Mouse (Mus musculus) hindbrain, embryonic 11.5 days (tissue): ENCODE data around the gene Smok3a. TPM values are rescaled to one million over a fixed set of nuclear protein-coding genes. Genes with fewer than 3 reads are reported as not detected.

ENCODE experiments used
- ATAC-seq: fragments of 200-750 bp; cut with Nextera tagmentation; 2 replicates; pipeline ENCODE4 v1.8.0; 2017; ENCODE audit warnings: mild to moderate bottlenecking, moderate TSS enrichment, moderate library complexity; ENCODE audit not compliant: low FRiP score
- DNase-seq: peaks from one replicate; pipeline ENCODE4 v3.0.0-alpha.2; 2015; ENCODE audit warnings: low spot score
- H3K27ac ChIP-seq: fragments of 300-500 bp; sonication (generic); 2 replicates; pipeline ENCODE4 v1.5.1; 2014; ENCODE audit warnings: mild to moderate bottlenecking, low read depth, low read length
- H3K27me3 ChIP-seq: fragments of 300-500 bp; sonication (generic); 2 replicates; pipeline ENCODE4 v1.6.1; 2014; ENCODE audit warnings: mild to moderate bottlenecking, low read length, moderate library complexity, mixed read lengths; ENCODE audit not compliant: control insufficient read depth, insufficient read depth
- H3K36me3 ChIP-seq: fragments of 300-500 bp; sonication (generic); 2 replicates; pipeline ENCODE4 v1.6.1; 2014; ENCODE audit warnings: mild to moderate bottlenecking, low read length, moderate library complexity, mixed read lengths; ENCODE audit not compliant: control insufficient read depth, insufficient read depth
- H3K4me1 ChIP-seq: fragments of 300-500 bp; sonication (generic); replicated peaks from 2 replicates; pipeline ENCODE4 v1.6.1; 2014; ENCODE audit warnings: low read length, mixed read lengths; ENCODE audit not compliant: control insufficient read depth, insufficient read depth
- H3K4me2 ChIP-seq: fragments of 300-500 bp; sonication (generic); replicated peaks from 2 replicates; pipeline ENCODE4 v1.6.1; 2014; ENCODE audit warnings: mild to moderate bottlenecking, low read depth, low read length
- H3K4me3 ChIP-seq: fragments of 300-500 bp; sonication (generic); 2 replicates; pipeline ENCODE4 v1.5.1; 2014; ENCODE audit warnings: low read depth, low read length
- H3K9ac ChIP-seq: fragments of 300-500 bp; sonication (generic); 2 replicates; pipeline ENCODE4 v1.6.1; 2014; ENCODE audit warnings: low read depth, low read length
- H3K9me3 ChIP-seq: fragments of 300-500 bp; sonication (generic); 2 replicates; pipeline ENCODE4 v1.6.1; 2016; ENCODE audit warnings: low read length; ENCODE audit not compliant: control insufficient read depth
- WGBS: fragments of 180-500 bp; shearing (Covaris S2); extraction: QIAGEN DNeasy Blood & Tissue Kit; methylation state at CpG from one replicate; pipeline ENCODE4 v1.1.7; 2014; 5-methylcytosine and 5-hydroxymethylcytosine counted together
- polyA plus RNA-seq: library from polyadenylated mRNA; unstranded; fragments of >200 nt; fragmentation: Nextera tagmentation; extraction: Ambion mirVana; gene quantifications from 2 replicates; pipeline ENCODE4 v1.2.1, GENCODE M21; 2014

Smok3a gene
- polyA plus RNA-seq, 1 experiment from 2014 or later: not detected

DNA sequence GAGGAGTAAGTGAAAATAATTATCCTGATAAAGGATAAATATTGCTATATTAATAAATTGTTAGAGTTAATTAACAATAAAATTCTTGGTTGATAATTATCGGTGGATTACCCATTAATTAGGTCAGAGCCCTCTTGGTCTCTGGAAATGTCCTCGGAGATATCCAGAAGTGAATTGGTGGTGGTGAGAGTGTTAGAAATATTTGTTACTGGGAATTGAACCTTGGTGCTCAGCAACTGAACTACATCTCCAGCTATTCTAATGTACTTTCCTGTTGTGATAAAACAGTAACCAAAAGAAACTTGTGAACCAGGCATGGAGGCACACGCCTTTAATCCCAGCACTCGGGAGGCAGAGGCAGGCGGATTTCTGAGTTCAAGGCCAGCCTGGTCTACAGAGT lies 59.4 kb downstream of the Smok3a start:
- Histone ChIP-seq H3K4me1 (no peaks in the 10 kb centered on the region), H3K9me3 (no peaks in the 10 kb centered on the region), H3K27ac (no peak overlapping the region), H3K27me3 (peaks cover 2% of the 10 kb centered on the region; the same call in 1 of the 2 replicates), H3K4me3 (no peak overlapping the region), H3K36me3 (no peaks in the 10 kb centered on the region), H3K9ac (no peak overlapping the region), H3K4me2 (no peak overlapping the region)
- no peak for DNase-seq
- no peak for ATAC-seq
- 92% methylated on average over 5 of the region's 5 CpGs for WGBS

DNA sequence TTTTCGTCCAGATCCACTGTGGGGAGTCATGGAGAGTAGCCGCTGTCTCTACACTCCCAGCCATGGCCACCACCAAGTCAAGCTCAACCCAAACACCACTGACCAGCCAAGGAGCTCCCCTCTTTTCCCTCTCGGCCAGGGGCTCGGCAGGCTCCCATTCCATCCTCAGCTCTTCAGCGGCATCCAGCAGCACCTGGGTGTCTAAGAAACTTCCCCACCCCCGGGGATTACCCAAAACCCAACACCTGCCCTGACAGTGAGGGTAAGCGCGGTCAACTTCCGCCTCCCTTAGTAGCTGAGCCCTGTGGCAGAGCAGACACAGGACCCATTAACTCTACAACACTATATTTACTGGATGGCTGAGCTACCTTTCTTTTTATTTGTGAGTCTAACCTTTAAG lies 60.4 kb downstream of the Smok3a start:
- Histone ChIP-seq H3K9ac (no peak overlapping the region), H3K27ac (no peak overlapping the region), H3K9me3 (no peaks in the 10 kb centered on the region), H3K4me3 (no peak overlapping the region), H3K27me3 (peaks cover 2% of the 10 kb centered on the region; the same call in 1 of the 2 replicates), H3K36me3 (no peaks in the 10 kb centered on the region), H3K4me1 (no peaks in the 10 kb centered on the region), H3K4me2 (no peak overlapping the region)
- ATAC-seq (no peak), DNase-seq (no peak)
- WGBS: 82% methylated on average over 9 of the region's 9 CpGs

- H3K27ac ChIP-seq: no peak overlapping the region
- no peak overlapping the region for H3K9ac ChIP-seq
- 67% methylated on average over 2 of the region's 2 CpGs for WGBS
- H3K4me1 ChIP-seq: no peaks in the 10 kb centered on the region
- H3K4me3 ChIP-seq: no peak overlapping the region
- ATAC-seq: no peak
- no peak overlapping the region for H3K4me2 ChIP-seq
- no peak for DNase-seq
- H3K27me3 ChIP-seq: peaks cover 2% of the 10 kb centered on the region; the same call in 1 of the 2 replicates
- no peaks in the 10 kb centered on the region for H3K9me3 ChIP-seq
- no peaks in the 10 kb centered on the region for H3K36me3 ChIP-seq
These were observed 62.3 kb downstream of the Smok3a start for GRCm38 (mm10) chr5:138083318-138083900.

DNA sequence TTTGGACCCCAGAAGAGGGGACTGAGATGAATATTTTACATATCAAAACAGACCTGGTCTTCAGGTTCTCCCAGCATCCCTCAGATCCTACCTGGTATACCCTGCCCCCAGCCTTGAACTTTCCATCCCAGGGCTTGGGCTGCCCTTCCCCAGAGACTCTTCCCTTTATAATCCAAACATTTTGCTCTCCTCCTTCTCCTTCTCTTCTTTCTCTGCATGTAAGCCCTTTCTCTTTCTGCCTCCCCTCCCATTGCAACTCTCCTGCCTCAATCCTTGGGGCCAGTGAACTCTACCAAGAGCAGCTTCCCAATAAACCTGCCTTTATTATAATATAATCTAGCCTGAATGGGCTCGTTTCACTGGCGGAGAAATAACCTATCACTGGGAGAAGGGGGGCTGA lies 62.9 kb downstream of the Smok3a start:
- Histone ChIP-seq H3K9me3 (no peaks in the 10 kb centered on the region), H3K4me2 (no peak overlapping the region), H3K27me3 (peaks cover 2% of the 10 kb centered on the region; the same call in 1 of the 2 replicates), H3K27ac (no peak overlapping the region), H3K4me1 (no peaks in the 10 kb centered on the region), H3K9ac (no peak overlapping the region), H3K36me3 (no peaks in the 10 kb centered on the region), H3K4me3 (no peak overlapping the region)
- ATAC-seq: no peak
- DNase-seq: no peak
- WGBS: 94% methylated on average over 2 of the region's 2 CpGs

Other genes with a start within 250 kb of the Smok3a start
- gene Ppp1r35, start 242.4 kb upstream of the Smok3a start, polyA plus RNA-seq: 64.9 and 78.4 TPM in 2 replicates
- 9.9 and 14.9 TPM in 2 replicates for gene Mepce, start 233.6 kb upstream of the Smok3a start, polyA plus RNA-seq
- 13.5 and 17.2 TPM in 2 replicates for gene Zcwpw1, start 233.5 kb upstream of the Smok3a start, polyA plus RNA-seq
- gene Pilra, start 185.0 kb upstream of the Smok3a start, polyA plus RNA-seq: 0.22 and 0.97 TPM in 2 replicates
- not detected in 2 replicates for gene Pilrb1, start 163.2 kb upstream of the Smok3a start, polyA plus RNA-seq
- gene Pilrb2, start 149.4 kb upstream of the Smok3a start, polyA plus RNA-seq: not detected in 2 replicates
- gene Cyp3a13, start 99.6 kb upstream of the Smok3a start, polyA plus RNA-seq: not detected in 2 replicates
- gene Gjc3, start 58.2 kb upstream of the Smok3a start, polyA plus RNA-seq: 0.17 and 0.23 TPM in 2 replicates
- gene Azgp1, start 39.7 kb upstream of the Smok3a start, polyA plus RNA-seq: not detected in 2 replicates
- gene Smok3b, start 168 bp downstream of the Smok3a start, polyA plus RNA-seq: not detected in 2 replicates
- not detected in 2 replicates for gene Smok3c, start 31.9 kb downstream of the Smok3a start, polyA plus RNA-seq
- 32.5 and 39.4 TPM in 2 replicates for gene Zkscan1, start 63.8 kb downstream of the Smok3a start, polyA plus RNA-seq
- gene Zscan21, start 95.6 kb downstream of the Smok3a start, polyA plus RNA-seq: 110 and 124 TPM in 2 replicates
- gene Zfp113, start 134.5 kb downstream of the Smok3a start, polyA plus RNA-seq: 28.9 and 33.4 TPM in 2 replicates
- gene Cops6, start 139.8 kb downstream of the Smok3a start, polyA plus RNA-seq: 261 and 292 TPM in 2 replicates
- gene Ap4m1, start 150.7 kb downstream of the Smok3a start, polyA plus RNA-seq: 15.8 and 19.9 TPM in 2 replicates
- gene Mcm7, start 151.2 kb downstream of the Smok3a start, polyA plus RNA-seq: 220 and 253 TPM in 2 replicates
- gene Taf6, start 166.2 kb downstream of the Smok3a start, polyA plus RNA-seq: 106 and 110 TPM in 2 replicates
- 52.4 and 56.4 TPM in 2 replicates for gene Cnpy4, start 166.2 kb downstream of the Smok3a start, polyA plus RNA-seq
- gene Mblac1, start 173.1 kb downstream of the Smok3a start, polyA plus RNA-seq: 8.6 and 12.0 TPM in 2 replicates
- gene Nxpe5, start 204.6 kb downstream of the Smok3a start, polyA plus RNA-seq: not detected in 2 replicates
- 51.0 and 54.4 TPM in 2 replicates for gene Lamtor4, start 234.2 kb downstream of the Smok3a start, polyA plus RNA-seq
- 7.0 and 7.1 TPM in 2 replicates for gene BC037034, start 242.8 kb downstream of the Smok3a start, polyA plus RNA-seq